Mouse (Mus musculus): ENCODE results near the gene Plac9a. TPM values are rescaled to one million over a fixed set of nuclear protein-coding genes. Genes with fewer than 3 reads are reported as not detected.
"Not testable (repeated sequence)": the region's sequence is repeated elsewhere in the genome, so short reads cannot be mapped to it uniquely, and the experiment has no call there.

Gene Plac9a
- polyA plus RNA-seq (2012; rRNA removed): 6.9 and 8.5 TPM in 2 replicates

- not testable (repeated sequence) for DNase-seq (ENCODE audit: low spot score)
These were observed at the start of gene Plac9a for GRCm38 (mm10) chr14:25903000-25903399. Gene Plac9a (minus strand): TSS chr14:25903100.

- DNase-seq (ENCODE audit: low spot score): not testable (repeated sequence)
These were observed 35.1 kb upstream of the Plac9a start, which contains the start of gene Cphx1 for GRCm38 (mm10) chr14:25938004-25938403. Gene Cphx1 (plus strand): TSS chr14:25938304.

GRCm38 (mm10) chr14:25936867-25937630 lies 34.1 kb upstream of the Plac9a start:
- not testable (repeated sequence) for DNase-seq (ENCODE audit: low spot score)

- DNase-seq (ENCODE audit: low spot score): not testable (repeated sequence)
These were observed 24.6 kb upstream of the Plac9a start, which contains the start of gene Tmem254a for GRCm38 (mm10) chr14:25927562-25927881. Gene Tmem254a (minus strand): TSS chr14:25927672.

GRCm38 (mm10) chr14:25926814-25927561 lies 24.1 kb upstream of the Plac9a start:
- not testable (repeated sequence) for DNase-seq (ENCODE audit: low spot score)

- DNase-seq (ENCODE audit: low spot score): not testable (repeated sequence)
These were observed 15.7 kb upstream of the Plac9a start for GRCm38 (mm10) chr14:25918427-25919170.

- not testable (repeated sequence) for DNase-seq (ENCODE audit: low spot score)
These were observed 6.1 kb upstream of the Plac9a start for GRCm38 (mm10) chr14:25908976-25909375.

- DNase-seq (ENCODE audit: low spot score): not testable (repeated sequence)
These were observed 4.4 kb upstream of the Plac9a start for GRCm38 (mm10) chr14:25907272-25907671.

GRCm38 (mm10) chr14:25905243-25905642 lies 2.3 kb upstream of the Plac9a start:
- DNase-seq (ENCODE audit: low spot score): not testable (repeated sequence)

- DNase-seq (ENCODE audit: low spot score): not testable (repeated sequence)
These were observed 7.2 kb downstream of the Plac9a start for GRCm38 (mm10) chr14:25895686-25896085.

GRCm38 (mm10) chr14:25894566-25894965 lies 8.3 kb downstream of the Plac9a start:
- DNase-seq (ENCODE audit: low spot score): not testable (repeated sequence)

GRCm38 (mm10) chr14:25885886-25886285 lies 17.0 kb downstream of the Plac9a start:
- DNase-seq (ENCODE audit: low spot score): not testable (repeated sequence)

- not testable (repeated sequence) for DNase-seq (ENCODE audit: low spot score)
These were observed 21.1 kb downstream of the Plac9a start for GRCm38 (mm10) chr14:25881769-25882168.

GRCm38 (mm10) chr14:25876640-25877039 lies 26.3 kb downstream of the Plac9a start:
- not testable (repeated sequence) for DNase-seq (ENCODE audit: low spot score)

GRCm38 (mm10) chr14:25872461-25873415 lies 30.2 kb downstream of the Plac9a start:
- DNase-seq (ENCODE audit: low spot score): no peak

- no peak for DNase-seq (ENCODE audit: low spot score)
These were observed 33.6 kb downstream of the Plac9a start for GRCm38 (mm10) chr14:25869135-25869878.

- DNase-seq (ENCODE audit: low spot score): no peak
These were observed 34.2 kb downstream of the Plac9a start for GRCm38 (mm10) chr14:25868706-25869105.

GRCm38 (mm10) chr14:25867834-25868233 lies 35.1 kb downstream of the Plac9a start:
- DNase-seq (ENCODE audit: low spot score): no peak

- DNase-seq (ENCODE audit: low spot score): no peak
These were observed 36.1 kb downstream of the Plac9a start for GRCm38 (mm10) chr14:25866832-25867231.

- DNase-seq (ENCODE audit: low spot score): no peak
These were observed 36.5 kb downstream of the Plac9a start for GRCm38 (mm10) chr14:25866384-25866783.
